Mouse (Mus musculus) heart, adult 2 months (tissue): ENCODE results near the gene Ftsj1.

Source experiments
- CTCF ChIP-seq: fragments of 200-600 bp; IDR thresholded peaks from 2 replicates; pipeline ENCODE4 v1.8.1; 2022; ENCODE audit warnings: antibody characterized with exemption, mild to moderate bottlenecking, moderate library complexity
- EP300 ChIP-seq: fragments of 200-500 bp; IDR thresholded peaks from 2 replicates; pipeline ENCODE4 v1.6.1; 2011; ENCODE audit warnings: low read depth, low read length, control low read depth; ENCODE audit not compliant: insufficient read depth
- POLR2A ChIP-seq: fragments of 200-500 bp; IDR thresholded peaks from 2 replicates; pipeline ENCODE4 v1.6.1; 2011; ENCODE audit warnings: mild to moderate bottlenecking, low read depth, low read length, control low read depth; ENCODE audit not compliant: insufficient read depth

GRCm38 (mm10) chrX:8218114-8218513 lies 34.1 kb downstream of the Ftsj1 start:
- TF ChIP-seq CTCF (no peak), POLR2A (no peak), EP300 (no peak)
